Mouse (Mus musculus): ENCODE measurements around the gene Stam. TPM values are rescaled to one million over a fixed set of nuclear protein-coding genes. Genes with fewer than 3 reads are reported as not detected.

The Stam gene
- polyA plus RNA-seq, 1 experiment from 2014 or later: 68.7 TPM

Other genes with a start within 250 kb of the Stam start
- 126 and 129 TPM in 2 replicates for gene Hacd1, start 18.0 kb upstream of the Stam start, polyA plus RNA-seq (2015; fragmentation: Nextera tagmentation; extraction: Ambion mirVana)
- 2.9 and 3.9 TPM in 2 replicates for gene Tmem236, start 100.4 kb downstream of the Stam start, polyA plus RNA-seq (2015; fragmentation: Nextera tagmentation; extraction: Ambion mirVana)
- gene Mrc1, start 155.3 kb downstream of the Stam start, polyA plus RNA-seq (2015; fragmentation: Nextera tagmentation; extraction: Ambion mirVana): 8.6 and 9.4 TPM in 2 replicates